Mouse (Mus musculus) MN1 (cell line): ENCODE data around the gene Baiap2l1.
"Not testable (repeated sequence)": the region's sequence is repeated elsewhere in the genome, so short reads cannot be mapped to it uniquely, and the experiment has no call there.

Experiments used
- DNase-seq: peaks from one replicate; pipeline ENCODE4 v3.0.0-alpha.2; 2016; ENCODE audit warnings: low spot score

Gene Baiap2l1

DNA sequence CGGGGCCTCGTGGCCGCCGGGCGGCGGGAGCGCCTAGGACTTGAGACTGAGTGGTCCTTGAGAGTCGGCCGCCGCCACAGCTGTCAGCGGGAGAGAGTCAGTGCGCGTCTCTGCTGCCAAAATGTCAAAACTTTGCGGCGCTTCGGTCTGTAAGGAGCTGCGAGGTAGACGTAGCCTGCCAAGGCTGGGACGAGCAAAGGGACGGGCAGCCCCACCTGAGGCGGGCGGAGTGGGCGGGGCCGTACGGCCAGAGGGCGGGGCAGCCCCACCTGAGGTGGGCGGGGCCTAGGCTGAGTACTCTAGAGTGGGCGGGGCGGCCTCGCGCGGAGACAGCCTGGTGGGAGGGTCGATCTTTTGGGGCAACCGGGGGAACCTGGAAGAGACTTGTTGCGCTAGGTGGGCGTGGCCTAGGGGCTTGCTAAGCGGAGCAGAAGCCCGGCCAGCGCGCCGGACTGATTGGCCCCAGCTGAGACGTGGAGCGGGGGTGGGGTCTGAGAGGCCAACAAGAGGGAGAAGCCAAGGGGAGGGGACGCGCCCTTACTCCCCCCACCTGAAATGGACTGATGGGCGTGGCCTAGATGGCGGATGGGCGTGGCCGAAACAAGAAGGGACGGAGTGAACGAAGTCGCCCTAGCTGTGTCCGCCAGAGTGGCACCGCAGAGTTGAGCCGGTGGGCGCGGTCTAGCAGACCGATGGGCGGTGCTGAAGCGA is at the start of gene Baiap2l1:
TSS of gene Baiap2l1 (minus strand) at position 232 of the 711 bp plus-strand sequence.
- no peak for DNase-seq

DNA sequence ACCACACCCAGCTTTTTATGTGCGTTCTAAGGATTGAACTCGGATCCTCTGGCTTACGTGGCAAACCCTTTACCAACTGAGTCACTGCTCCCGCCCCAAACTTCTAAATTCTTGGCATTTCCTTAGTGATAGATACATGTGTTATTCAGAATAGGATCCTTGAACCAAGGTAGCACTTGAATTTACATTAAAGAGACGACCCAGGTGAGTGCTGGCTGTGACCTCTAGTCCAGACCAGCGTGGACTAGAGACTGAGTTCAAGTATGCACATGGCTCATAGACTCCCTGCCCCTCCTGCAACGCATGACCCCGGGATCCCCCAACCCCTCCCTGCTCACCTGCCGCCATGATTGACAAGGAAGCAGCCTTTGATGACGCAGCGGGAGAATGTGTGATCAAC is 48.3 kb upstream of the Baiap2l1 start:
- no peak for DNase-seq

DNA sequence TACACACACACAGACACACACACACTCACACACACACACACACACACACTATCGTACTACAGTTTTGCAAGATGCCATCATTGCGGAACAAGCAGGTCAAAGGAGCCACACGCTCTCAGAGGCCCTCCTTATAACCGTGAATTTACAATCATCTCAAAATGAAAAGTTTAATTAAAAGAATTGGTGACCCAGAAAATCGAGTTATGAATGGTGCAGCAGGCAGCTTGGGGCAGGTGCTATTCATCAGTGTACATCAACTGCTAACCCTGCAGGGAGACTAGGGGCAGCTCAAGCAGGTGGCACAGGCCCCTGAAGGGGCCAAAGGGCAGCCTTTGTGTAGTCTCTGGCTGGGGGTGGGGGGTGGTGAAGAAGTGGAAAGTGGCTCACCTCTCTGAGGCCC is 42.9 kb upstream of the Baiap2l1 start:
- no peak for DNase-seq

DNA sequence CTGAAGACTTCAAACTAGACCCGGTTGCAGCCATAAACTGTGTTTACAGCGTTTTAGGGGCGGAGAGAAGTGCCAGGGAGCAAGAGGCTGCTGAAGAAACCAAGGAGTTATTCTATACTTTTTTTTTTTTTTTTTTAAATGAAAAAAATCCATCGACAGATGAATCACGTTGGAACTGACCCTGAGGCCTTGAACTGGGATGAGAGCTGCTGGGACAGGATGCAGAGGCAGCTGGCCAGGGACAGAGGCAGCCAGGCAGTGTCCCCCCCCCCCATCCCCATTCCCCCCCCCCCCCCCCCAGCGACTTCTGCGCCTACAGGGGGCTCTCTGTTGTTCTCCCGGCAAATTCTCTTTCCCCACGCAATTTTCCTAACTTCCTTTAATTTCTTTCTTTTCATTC is 39.7 kb upstream of the Baiap2l1 start:
- peak; percentile 35 for DNase-seq

DNA sequence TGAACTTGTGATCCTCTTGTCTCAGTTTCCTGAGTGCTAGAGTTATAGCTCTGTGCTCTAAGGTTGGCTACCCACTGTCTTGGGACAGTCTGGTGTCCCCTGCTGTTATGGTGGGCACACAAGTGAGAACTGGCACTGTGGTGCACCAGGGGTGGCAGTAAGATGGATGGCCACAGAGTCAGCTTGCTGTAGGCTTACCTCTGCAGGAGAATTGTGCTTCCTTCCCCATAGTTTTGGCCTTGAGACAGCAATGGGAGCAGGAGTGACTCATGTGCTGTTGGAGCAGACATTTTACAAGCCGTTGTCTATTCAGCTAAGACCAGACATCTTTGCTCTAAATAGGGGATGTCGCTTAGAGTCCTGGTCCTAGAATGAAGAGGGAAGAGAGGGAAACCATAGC is 36.2 kb upstream of the Baiap2l1 start:
- no peak for DNase-seq

DNA sequence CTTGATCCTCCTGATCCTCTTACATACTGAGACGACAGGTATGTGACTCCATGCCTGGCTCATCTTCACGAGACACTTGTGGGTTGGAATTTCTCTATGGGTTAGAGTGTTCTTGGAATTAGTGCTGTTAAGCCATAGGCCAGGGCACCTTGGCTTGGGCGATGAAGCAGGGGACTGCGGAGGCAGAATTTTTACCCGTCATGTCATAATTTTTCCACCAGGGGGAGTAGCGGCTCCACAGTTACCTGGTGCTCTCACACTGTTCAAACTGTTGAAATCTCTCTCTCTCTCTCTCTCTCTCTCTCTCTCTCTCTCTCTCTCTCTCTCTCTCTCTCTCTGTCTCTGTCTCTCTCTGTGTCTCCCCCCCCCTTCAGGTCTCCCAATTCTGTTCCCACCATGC is 29.9 kb upstream of the Baiap2l1 start:
- DNase-seq, result peak; percentile 34

DNA sequence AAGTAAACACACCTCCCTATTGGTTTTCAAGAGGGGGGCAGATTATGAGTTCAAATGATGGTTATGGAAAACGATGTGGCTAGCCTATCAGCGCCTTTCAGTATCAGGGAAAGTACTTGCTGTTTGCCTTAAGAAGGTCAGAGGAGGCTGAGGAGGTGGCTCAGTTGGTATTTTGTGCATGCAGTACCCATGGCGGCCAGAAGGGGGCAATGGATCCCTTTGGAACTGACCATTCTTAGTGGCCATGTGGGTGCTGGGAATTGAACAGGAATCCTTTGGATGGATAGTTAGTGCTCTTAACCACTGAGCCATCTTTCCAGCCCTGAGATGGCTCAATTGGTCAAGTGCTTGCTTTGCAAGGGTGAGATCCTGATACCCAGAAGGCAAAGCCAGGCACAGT is 26.0 kb upstream of the Baiap2l1 start:
- DNase-seq, result no peak

DNA sequence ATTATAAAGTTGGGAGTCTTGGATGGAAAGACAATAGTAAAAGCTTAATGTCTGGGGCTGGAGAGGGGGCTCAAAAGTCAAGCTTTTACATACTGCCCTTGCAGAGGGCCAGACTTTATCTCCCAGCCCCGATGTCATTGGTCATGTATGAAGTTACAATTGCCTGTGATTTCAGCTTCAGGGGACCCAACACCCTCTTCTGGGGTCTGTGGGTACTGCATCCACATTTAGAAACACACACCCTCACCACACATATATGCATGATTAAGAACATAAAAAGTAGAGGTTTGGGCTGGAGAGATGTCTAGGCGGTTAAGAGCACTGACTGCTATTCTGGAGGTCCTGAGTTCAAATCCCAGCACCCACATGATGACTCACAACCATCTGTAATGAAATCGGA is 23.9 kb upstream of the Baiap2l1 start:
- no peak for DNase-seq

DNA sequence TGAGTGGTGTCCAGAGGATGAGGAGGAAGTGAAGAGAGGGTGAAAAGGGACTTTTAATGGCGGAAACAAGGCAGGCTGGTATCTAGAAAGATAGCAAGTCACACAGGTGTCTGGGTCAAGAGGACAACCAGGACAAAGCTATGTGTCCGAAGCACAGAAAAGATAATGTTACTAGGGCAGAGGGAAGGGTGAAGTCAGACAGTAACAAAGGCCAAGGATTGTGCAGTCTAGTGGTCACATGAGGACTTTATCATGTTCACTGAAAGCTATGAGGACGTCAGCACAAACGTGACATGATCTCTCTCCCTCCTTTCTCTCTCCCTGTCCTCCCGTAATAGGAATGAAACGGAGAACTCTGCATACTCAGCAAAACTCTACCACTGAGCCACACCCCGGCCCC is 22.8 kb upstream of the Baiap2l1 start:
- DNase-seq, result no peak

DNA sequence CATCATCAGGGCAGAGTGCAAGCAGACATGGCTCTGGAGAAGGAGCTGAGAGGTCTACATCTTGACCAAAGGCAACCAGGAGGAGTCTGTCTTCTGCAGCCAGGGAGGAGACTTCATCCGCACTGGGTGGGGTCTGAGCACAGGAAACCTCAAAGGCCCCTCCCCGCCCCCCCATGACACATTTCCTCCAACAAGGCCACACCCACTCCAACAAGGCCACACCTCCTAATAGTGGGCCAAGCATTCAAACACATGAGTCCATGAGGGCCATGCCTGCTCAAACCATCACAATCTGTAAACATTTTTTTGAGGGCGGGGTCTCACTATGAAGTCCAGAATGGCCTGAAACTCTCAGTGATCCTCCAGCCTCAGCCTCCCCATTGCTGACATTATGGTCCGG is 21.5 kb upstream of the Baiap2l1 start:
- no peak for DNase-seq

DNA sequence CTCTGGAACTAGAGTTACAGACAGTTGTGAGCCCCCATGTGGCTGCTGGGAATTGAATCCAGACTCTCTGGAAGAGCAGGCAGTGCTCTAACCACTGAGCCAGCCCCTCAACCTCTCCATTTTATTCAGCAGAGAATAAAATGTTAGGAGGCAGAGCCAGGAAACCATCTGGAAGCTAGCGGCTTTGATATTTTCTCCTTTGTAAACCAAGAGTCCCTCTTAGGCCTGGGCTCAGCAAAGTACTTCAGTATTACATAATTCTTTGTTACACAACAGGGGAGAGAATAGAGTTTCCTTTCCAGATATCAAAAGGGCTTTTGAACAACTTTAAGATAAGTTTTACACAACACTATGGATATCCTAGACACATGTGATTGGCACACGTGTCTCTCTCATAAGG is 15.0 kb upstream of the Baiap2l1 start:
- no peak for DNase-seq

DNA sequence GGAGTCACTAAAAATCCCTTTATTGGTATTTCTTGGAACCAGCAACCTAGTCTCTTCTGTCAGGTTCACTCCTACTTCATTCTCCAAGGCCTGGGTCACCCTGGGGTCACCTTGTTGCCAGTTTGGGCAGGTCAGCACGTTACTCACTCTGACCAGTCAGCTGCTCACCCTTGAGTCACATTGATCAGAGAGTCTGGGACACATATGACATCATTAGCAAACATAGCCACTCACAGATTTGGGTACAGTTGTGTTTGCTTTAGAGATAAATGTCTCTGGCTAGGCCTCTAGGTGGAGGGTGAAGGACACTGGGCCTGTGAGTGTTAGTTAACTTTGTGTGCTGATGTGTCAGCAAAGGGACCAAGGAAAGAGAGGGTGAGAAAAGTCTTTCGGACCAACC is 14.3 kb upstream of the Baiap2l1 start:
- DNase-seq, result no peak

DNA sequence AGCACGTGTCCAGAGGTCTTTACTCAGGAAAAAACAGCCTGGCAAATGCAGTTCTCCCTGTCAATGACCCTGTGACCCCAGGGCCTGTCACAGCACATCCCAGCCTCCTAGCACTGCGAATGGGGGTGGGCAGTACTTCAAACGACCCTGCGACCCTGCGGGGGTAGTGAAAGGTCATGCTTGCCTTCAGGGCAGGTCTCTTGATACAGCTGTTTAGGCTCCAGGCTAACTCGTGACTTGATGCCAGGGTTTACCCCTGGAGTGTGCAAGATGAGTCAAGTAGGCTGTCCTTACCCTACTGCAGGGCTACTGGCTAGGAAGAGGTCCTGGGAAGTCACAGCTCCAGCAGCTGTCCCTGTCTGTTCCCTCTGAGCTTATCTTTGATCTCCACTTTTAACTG is 13.1 kb upstream of the Baiap2l1 start:
- no peak for DNase-seq

DNA sequence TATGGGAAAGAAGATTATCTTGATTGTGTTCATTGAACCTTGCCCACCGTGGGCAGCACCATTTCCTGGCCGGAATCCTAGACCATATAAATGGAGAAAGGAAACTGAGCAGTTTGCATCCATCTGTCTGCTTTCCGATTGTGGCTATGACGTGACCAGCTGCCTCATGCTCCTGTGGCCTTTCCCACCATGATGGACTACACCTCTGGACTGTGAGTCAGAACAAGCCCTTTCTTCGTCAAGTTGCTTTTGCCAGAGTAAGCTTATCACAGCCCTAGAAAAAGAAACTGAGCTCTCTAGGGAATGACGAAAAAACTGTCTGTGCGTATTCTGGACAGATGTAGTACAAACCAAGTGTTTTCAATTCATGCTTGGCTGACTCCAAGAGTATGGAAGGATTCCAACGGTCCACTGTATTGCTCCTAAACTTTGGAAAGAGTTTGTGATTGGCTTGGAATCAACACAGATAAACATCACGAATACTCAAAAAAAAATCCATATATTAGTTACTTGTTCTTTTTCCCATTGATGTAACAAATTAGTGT is 10.8 kb upstream of the Baiap2l1 start:
- no peak for DNase-seq

DNA sequence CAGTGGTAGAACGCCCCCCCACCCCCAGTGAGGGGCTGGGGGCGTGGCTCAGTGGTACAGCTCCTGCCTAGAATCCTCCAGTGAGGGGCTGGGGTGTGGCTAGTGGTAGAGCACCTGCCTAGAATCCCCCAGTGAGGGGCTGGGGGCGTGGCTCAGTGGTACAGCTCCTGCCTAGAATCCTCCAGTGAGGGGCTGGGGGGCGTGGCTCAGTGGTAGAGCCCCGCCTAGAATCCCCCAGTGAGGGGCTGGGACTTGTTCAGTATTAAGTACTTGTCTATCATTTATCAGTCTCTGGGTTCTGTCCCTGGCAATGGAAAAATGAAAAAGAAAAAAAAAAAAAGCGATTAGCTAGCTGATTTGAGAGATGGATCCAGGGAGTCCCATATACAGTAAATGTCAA is 8.6 kb upstream of the Baiap2l1 start:
- not testable (repeated sequence) for DNase-seq

DNA sequence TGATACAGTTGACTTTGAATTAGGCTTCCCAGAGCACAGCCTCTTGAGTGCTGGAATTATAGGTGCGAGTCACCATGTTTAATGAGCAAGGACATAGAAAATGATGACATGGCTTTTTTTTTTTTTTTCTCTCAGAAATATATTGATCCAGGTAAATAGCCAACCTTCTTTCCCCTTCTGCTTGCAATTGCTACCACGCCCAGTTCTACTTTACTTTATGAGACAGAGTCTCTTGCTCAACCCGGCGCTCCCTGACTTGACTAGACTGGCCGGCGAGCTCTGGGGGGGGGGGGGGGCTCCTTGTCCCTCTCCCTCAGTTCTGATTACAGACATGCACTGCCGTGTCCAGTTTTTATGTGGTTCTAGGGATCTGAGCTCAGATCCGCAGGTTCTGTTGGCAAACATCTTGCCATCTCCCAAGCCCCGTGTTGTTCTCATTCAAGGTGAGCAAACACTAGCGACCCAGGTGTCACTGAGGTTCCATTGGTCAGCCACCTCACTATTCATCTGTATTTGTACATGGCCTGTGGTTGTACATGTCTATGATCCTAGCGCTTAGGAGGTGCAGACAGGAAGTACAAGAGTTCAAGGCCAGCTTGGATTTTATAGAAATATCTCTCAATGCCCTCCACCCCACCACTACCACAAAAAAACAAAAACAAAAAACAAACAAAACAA is 6.9 kb upstream of the Baiap2l1 start:
- DNase-seq, result no peak

DNA sequence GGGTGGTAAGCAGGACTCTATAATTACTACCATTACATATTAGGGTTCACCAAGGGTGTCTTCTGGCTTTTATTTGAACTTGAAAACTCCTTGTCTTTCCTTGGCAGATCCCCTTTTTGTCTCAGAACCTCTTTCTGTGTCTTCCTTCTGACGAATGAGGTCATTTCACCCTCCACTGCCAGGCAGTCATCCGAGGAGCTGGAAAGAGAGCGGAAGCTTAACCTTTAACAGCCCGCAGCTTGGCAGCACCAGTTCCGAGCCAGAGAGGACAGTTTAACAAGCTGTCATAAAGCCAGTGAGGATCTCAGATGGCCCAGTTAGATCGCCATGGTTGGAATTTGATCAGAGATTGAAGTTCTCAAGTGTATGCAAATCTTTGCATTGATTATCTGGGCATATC is 2.4 kb upstream of the Baiap2l1 start:
- no peak for DNase-seq

DNA sequence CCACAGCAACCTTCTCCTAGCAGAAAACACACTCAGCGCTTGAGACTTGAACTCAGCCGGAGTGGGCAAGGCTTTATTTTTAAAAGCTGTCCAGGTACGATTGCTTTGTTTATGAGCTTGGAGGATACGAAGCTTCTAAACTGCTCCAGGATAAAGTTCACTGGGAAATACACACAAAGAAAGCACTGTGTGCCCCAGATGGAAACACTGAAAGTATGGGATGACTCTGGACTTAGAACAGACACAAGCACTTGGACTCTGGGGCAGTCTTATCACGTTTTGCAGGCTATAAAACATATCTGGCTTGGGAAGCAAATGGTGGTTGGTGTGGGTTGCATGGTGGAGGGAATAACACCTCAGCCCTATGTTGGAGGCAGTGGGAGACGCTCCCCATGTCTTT is 2.0 kb upstream of the Baiap2l1 start:
- DNase-seq, result no peak

DNA sequence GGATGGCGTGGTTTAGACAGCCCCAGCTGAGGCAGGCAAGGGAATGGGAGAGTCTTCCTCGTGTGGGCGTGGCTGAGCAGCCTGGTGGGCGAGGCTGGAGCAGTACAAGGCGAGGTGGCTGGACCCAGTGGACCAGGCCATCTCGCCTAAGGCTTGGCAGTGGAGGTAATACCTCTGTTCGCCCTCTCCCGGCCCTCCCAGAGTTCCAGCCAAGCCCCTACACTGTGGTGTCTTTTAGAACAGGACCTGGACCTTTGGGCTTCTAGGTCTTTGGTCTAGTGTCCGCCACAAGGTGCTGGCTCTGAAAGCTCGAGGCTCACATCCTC is 643 bp upstream of the Baiap2l1 start:
- no peak for DNase-seq

DNA sequence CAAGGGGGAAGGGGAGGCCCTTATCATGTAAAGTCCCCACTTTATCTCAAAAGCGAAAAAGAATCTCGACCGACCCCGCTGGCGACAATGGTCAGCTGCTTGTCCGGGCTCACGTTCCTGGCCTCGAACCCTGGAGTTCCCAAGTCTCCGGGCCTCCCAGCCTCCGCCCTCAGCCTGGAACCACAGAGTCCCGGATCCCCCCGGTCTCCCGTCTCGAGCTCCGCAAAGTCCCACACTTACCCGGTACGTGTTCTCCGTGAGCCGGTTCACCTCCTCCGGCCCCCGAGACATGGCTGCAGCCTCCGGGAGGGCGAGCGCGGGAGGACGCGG is 396 bp downstream of the Baiap2l1 start:
- no peak for DNase-seq

DNA sequence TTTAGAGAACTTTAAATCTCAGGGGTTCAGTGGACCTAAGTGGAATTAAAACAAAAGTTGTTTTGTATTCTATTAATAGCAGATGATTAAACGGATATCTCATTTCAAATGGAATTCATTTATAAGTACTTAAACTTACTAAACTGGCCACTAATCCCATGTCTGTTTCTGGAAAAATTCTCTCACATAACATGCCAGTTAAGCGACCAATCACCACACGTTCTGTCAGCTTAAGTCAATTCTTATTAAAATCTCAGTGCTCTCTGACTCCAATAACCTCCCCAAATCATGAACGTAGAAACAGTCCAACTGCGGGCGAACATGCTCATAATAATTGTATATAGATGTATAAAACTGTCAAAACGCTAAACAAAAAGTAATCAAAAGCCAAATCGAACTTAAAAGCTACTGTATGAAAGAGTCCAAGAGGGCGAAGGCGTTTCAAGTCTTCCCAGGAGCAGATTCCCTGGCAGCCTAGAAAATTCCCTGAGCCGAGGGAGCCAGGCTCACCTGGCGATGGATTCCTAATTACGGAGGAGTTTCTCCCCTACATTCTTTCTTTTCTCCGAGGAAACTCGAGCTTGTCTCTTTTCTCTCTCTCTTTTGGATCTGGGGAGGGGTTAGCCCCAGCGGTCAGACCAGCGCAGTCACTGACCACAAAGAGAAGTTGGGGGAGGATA is 996 bp downstream of the Baiap2l1 start:
- no peak for DNase-seq

DNA sequence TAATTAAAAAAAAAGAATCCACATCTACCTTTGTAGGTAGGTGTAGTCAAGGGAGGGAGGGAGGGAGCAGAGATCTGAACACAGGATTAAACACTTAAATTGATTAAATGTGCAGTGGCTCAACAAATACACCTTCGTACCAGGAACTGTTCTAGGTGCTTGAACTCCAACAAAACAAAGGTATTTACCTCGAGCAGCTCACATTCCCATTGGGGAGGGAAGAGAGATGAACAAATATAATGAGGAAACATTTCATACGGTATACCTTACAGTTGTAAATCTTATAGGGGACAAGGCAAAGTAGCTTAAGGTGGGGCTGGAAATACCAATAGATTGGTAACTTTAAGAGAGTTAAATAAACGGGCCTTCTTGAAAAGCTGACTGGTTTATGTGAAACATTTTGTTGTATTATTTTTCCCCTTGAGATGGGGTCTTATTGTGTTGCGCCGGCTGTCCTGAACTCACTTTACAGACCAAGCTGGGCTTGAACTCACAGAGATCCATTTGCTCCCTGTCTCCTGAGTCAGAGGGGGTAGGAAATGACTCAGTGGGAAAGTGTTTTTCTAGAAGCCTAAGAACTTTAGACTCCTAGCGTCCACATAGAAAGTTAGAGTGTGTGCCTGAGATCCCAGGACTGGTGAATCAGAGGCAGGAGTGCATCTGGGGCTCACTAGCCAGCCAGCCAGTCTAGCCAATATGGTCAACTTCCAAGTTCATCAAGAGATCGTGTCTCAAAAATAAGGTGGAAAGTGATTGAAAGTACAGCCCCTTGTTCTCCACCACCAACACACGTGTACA is 5.5 kb downstream of the Baiap2l1 start:
- no peak for DNase-seq

DNA sequence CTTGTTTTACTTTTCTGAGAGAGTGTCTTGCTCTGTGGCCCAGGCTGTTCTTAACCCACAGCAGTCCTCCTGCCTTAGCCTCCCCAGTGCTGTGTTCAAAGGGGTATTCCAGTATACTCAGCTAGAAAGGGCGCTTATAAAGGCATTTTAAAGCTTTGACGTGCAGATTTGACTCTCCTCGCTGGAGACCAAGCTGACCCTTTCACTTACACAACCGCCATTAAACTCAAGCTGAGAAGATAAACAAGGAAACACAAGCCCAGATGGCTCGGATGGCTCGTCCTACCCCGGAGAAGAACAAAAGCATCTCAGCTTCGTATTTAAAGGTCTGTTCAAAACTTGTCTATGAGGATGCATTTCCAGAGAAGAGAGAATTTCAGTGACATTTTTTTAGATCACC is 6.7 kb downstream of the Baiap2l1 start:
- no peak for DNase-seq
